Mouse (Mus musculus): ENCODE results near the gene Baiap2l1. TPM values are rescaled to one million over a fixed set of nuclear protein-coding genes. Genes with fewer than 3 reads are reported as not detected.

Gene Baiap2l1
- polyA plus RNA-seq, 1 experiment from 2014 or later: 1.2 TPM

DNA sequence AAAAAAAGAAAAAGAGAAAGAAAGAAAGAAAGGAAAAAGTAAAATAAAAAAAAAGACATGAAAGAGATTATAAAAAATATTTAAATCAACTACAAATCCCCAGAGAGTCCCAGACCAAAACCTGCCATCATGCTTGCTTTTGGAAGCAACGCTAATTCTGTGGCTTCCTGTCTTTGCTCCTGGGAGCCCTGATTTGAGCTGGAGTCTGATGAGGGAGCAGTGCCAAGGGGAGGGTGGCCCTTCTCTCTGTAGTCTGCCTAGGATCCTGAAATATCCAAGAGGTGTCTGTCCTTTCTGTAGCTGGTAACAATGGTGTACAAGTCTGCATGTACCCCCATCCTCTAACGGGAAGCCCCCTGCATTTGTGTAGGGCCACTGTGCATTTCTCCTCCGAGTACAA, 86.8 kb downstream of the Baiap2l1 start:
- Histone ChIP-seq H3K27me3 (ENCODE audit: control insufficient read depth, insufficient read depth, low read length) (no peaks in the 10 kb centered on the region), H3K36me3 (ENCODE audit: control insufficient read depth, insufficient read depth, low read length) (0 out of 2 replicates have a peak, but pooled peaks cover 4% of the 10 kb centered on the region), H3K9me3 (ENCODE audit: control insufficient read depth, low read length) (no peaks in the 10 kb centered on the region), H3K4me1 (ENCODE audit: control insufficient read depth, insufficient read depth, low read length) (no peaks in the 10 kb centered on the region), H3K4me3 (ENCODE audit: low read depth, low read length) (no peak overlapping the region), H3K4me2 (ENCODE audit: low read depth, low read length) (no peak overlapping the region), H3K9ac (replicated peaks; ENCODE audit: low read depth, low read length) (no peak overlapping the region), H3K27ac (ENCODE audit: low read depth, low read length) (no peak overlapping the region)
- WGBS: 77% methylated on average over 3 of the region's 3 CpGs
- ATAC-seq (ENCODE audit: low read depth): no peak

DNA sequence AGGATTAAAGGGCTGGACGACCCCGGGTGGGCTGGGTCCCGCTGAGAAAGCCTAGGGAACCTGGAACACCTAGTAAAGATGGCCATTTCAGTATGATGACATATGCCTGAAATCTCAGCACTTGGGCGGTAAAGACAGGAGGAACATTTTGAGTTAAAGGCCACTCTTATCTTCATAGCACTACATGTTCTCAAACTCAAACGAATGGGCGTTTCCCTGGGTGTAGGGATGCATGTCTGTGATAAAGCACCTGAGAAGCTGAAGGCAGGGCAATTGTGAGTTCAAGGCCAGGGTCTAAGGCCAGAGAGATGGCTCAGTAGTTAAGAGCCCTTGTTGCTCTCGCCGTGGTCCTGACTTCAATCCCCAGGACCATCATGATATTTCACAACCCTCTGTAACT, 87.5 kb downstream of the Baiap2l1 start:
- Histone ChIP-seq H3K4me3 (ENCODE audit: low read depth, low read length) (no peak overlapping the region), H3K9me3 (ENCODE audit: control insufficient read depth, low read length) (no peaks in the 10 kb centered on the region), H3K27me3 (ENCODE audit: control insufficient read depth, insufficient read depth, low read length) (no peaks in the 10 kb centered on the region), H3K36me3 (ENCODE audit: control insufficient read depth, insufficient read depth, low read length) (0 out of 2 replicates have a peak, but pooled peaks cover 4% of the 10 kb centered on the region), H3K27ac (ENCODE audit: low read depth, low read length) (no peak overlapping the region), H3K4me2 (ENCODE audit: low read depth, low read length) (no peak overlapping the region), H3K9ac (replicated peaks; ENCODE audit: low read depth, low read length) (no peak overlapping the region), H3K4me1 (ENCODE audit: control insufficient read depth, insufficient read depth, low read length) (no peaks in the 10 kb centered on the region)
- WGBS: 93% methylated on average over 8 of the region's 8 CpGs
- ATAC-seq (ENCODE audit: low read depth): no peak

- Histone ChIP-seq H3K4me1 (ENCODE audit: control insufficient read depth, insufficient read depth, low read length) (no peaks in the 10 kb centered on the region), H3K27ac (ENCODE audit: low read depth, low read length) (no peak overlapping the region), H3K9ac (replicated peaks; ENCODE audit: low read depth, low read length) (no peak overlapping the region), H3K4me3 (ENCODE audit: low read depth, low read length) (no peak overlapping the region), H3K4me2 (ENCODE audit: low read depth, low read length) (no peak overlapping the region), H3K27me3 (ENCODE audit: control insufficient read depth, insufficient read depth, low read length) (no peaks in the 10 kb centered on the region), H3K36me3 (ENCODE audit: control insufficient read depth, insufficient read depth, low read length) (0 out of 2 replicates have a peak, but pooled peaks cover 4% of the 10 kb centered on the region), H3K9me3 (ENCODE audit: control insufficient read depth, low read length) (no peaks in the 10 kb centered on the region)
- 97% methylated on average over 7 of the region's 7 CpGs for WGBS
- no peak for ATAC-seq (ENCODE audit: low read depth)
Observed at GRCm38 (mm10) chr5:144269926-144270325, 88.0 kb downstream of the Baiap2l1 start.

DNA sequence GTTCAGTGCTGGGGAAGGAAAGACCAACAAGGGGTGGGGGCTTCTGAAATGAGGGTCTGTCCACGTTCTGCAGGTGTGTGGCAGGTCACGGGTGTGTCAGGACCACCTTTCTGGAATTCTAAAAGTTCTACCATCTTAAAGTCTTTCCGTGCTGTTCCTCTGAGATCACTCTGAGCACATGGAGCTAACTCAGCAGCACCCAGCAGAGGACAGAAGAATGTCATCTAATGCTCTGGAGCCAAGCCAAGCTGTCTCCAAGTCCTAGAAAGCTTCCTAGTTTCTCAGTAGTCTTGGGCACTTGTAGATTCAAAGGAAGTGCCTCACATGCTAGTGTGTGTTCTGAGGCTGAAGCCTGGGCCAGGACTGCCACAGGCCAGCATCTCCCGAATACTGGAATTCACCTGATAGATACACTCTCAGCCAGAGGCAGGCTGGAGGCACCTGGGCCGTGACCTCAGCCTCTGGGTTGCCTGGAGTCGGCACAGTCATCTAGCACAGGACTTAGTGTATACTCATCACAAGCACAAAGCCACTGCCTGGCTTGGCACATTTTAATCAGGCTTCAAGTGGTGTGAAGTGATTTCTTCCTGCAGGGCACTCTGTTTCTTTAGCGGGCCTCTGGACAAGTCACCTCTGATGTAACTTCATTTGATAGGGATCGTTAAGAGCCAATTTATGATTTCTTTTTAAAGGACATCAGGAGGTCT, 90.2 kb downstream of the Baiap2l1 start:
- Histone ChIP-seq H3K36me3 (ENCODE audit: control insufficient read depth, insufficient read depth, low read length) (peaks cover 4% of the 10 kb centered on the region; the same call in 1 of the 2 replicates), H3K4me1 (ENCODE audit: control insufficient read depth, insufficient read depth, low read length) (no peaks in the 10 kb centered on the region), H3K27me3 (ENCODE audit: control insufficient read depth, insufficient read depth, low read length) (no peaks in the 10 kb centered on the region), H3K9ac (replicated peaks; ENCODE audit: low read depth, low read length) (no peak overlapping the region), H3K4me3 (ENCODE audit: low read depth, low read length) (no peak overlapping the region), H3K4me2 (ENCODE audit: low read depth, low read length) (no peak overlapping the region), H3K9me3 (ENCODE audit: control insufficient read depth, low read length) (no peaks in the 10 kb centered on the region), H3K27ac (ENCODE audit: low read depth, low read length) (no peak overlapping the region)
- WGBS: 76% methylated on average over 8 of the region's 8 CpGs
- ATAC-seq (ENCODE audit: low read depth): no peak

- no peaks in the 10 kb centered on the region for H3K9me3 ChIP-seq (ENCODE audit: control insufficient read depth, low read length)
- no peak overlapping the region for H3K9ac ChIP-seq (replicated peaks; ENCODE audit: low read depth, low read length)
- no peak overlapping the region for H3K27ac ChIP-seq (ENCODE audit: low read depth, low read length)
- H3K4me3 ChIP-seq (ENCODE audit: low read depth, low read length): no peak overlapping the region
- no peak overlapping the region for H3K4me2 ChIP-seq (ENCODE audit: low read depth, low read length)
- H3K36me3 ChIP-seq (ENCODE audit: control insufficient read depth, insufficient read depth, low read length): peaks cover 4% of the 10 kb centered on the region; the same call in 1 of the 2 replicates
- WGBS: 88% methylated on average over 13 of the region's 13 CpGs
- no peaks in the 10 kb centered on the region for H3K27me3 ChIP-seq (ENCODE audit: control insufficient read depth, insufficient read depth, low read length)
- peaks cover 9% of the 10 kb centered on the region for H3K4me1 ChIP-seq (ENCODE audit: control insufficient read depth, insufficient read depth, low read length)
- no peak for ATAC-seq (ENCODE audit: low read depth)
Observed at GRCm38 (mm10) chr5:144263496-144263895, 94.4 kb downstream of the Baiap2l1 start.

DNA sequence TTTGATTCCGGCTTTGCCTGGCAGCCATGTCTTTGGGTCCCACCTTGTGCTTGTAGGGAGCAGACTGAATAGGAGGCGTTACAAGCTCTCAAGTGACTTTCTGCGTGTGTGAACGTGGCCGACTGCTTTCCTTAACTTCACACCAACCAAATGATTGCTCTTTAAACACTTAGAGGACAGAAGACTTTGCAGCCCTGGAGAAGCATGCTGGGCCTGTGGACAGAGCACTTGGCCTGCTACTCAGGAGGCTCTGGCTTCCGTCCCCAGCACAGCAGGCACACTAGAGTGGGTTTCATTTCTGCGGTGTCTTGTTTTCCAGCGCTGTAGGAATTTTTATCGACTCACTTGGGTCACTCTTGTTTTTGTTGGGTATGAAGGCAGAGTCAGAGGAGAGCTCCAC, 94.8 kb downstream of the Baiap2l1 start:
- peaks cover 14% of the 10 kb centered on the region for H3K4me1 ChIP-seq (ENCODE audit: control insufficient read depth, insufficient read depth, low read length)
- H3K27me3 ChIP-seq (ENCODE audit: control insufficient read depth, insufficient read depth, low read length): no peaks in the 10 kb centered on the region
- H3K27ac ChIP-seq (ENCODE audit: low read depth, low read length): no peak overlapping the region
- no peak for ATAC-seq (ENCODE audit: low read depth)
- WGBS: 77% methylated on average over 9 of the region's 9 CpGs
- H3K36me3 ChIP-seq (ENCODE audit: control insufficient read depth, insufficient read depth, low read length): peaks cover 4% of the 10 kb centered on the region; the same call in 1 of the 2 replicates
- H3K9me3 ChIP-seq (ENCODE audit: control insufficient read depth, low read length): no peaks in the 10 kb centered on the region
- no peak overlapping the region for H3K9ac ChIP-seq (replicated peaks; ENCODE audit: low read depth, low read length)
- no peak overlapping the region for H3K4me2 ChIP-seq (ENCODE audit: low read depth, low read length)
- no peak overlapping the region for H3K4me3 ChIP-seq (ENCODE audit: low read depth, low read length)

DNA sequence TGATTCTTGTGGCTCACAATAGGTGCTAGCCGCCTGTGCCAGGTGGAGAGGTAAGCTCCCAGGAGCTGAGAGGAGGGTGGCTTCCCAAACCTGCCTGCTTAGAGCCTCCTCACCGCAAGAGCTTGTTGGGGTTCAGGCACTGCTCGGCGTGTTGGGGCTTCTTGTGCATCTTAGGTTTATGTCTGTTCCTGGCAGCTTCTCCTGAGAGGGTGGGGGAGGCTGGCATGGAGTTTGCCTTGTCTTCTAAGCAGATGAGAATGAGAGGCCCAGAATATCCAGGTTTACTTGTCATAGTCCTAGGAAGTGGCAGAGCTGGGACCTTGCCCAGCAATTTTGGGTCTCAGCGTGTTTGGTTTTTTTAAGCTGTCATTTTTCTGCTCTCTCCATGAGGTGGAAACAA, 96.1 kb downstream of the Baiap2l1 start:
- H3K9ac ChIP-seq (replicated peaks; ENCODE audit: low read depth, low read length): no peak overlapping the region
- H3K36me3 ChIP-seq (ENCODE audit: control insufficient read depth, insufficient read depth, low read length): peaks cover 2% of the 10 kb centered on the region; the same call in 1 of the 2 replicates
- no peak overlapping the region for H3K4me2 ChIP-seq (ENCODE audit: low read depth, low read length)
- ATAC-seq (ENCODE audit: low read depth): no peak
- no peaks in the 10 kb centered on the region for H3K27me3 ChIP-seq (ENCODE audit: control insufficient read depth, insufficient read depth, low read length)
- WGBS: 93% methylated on average over 5 of the region's 5 CpGs
- H3K9me3 ChIP-seq (ENCODE audit: control insufficient read depth, low read length): no peaks in the 10 kb centered on the region
- no peak overlapping the region for H3K4me3 ChIP-seq (ENCODE audit: low read depth, low read length)
- no peak overlapping the region for H3K27ac ChIP-seq (ENCODE audit: low read depth, low read length)
- peaks cover 26% of the 10 kb centered on the region for H3K4me1 ChIP-seq (ENCODE audit: control insufficient read depth, insufficient read depth, low read length)

DNA sequence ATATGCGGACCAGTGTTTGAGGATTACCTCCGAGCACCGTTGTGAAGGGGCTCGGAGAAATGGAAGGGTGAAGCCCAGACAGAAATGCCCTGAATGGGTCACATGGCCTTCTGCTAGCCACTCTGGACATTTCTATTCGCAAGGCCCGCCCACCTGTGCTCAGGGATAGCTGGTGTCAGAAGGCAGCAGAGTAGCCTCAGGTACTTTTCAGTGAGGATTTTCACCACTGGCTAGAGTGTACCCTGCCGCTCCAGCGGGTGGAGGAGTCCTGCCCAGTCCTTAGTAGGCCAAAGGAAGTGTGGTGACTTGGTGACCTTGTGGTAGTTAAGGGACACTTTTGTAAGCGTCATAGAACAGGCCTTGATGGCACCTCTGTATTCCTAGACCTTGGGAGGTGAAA, 96.6 kb downstream of the Baiap2l1 start:
- H3K27ac ChIP-seq (ENCODE audit: low read depth, low read length): no peak overlapping the region
- no peak overlapping the region for H3K9ac ChIP-seq (replicated peaks; ENCODE audit: low read depth, low read length)
- no peak overlapping the region for H3K4me3 ChIP-seq (ENCODE audit: low read depth, low read length)
- H3K27me3 ChIP-seq (ENCODE audit: control insufficient read depth, insufficient read depth, low read length): no peaks in the 10 kb centered on the region
- peaks cover 28% of the 10 kb centered on the region for H3K4me1 ChIP-seq (ENCODE audit: control insufficient read depth, insufficient read depth, low read length)
- H3K36me3 ChIP-seq (ENCODE audit: control insufficient read depth, insufficient read depth, low read length): no peaks in the 10 kb centered on the region; the same call in 1 of the 2 replicates
- H3K9me3 ChIP-seq (ENCODE audit: control insufficient read depth, low read length): no peaks in the 10 kb centered on the region
- no peak for ATAC-seq (ENCODE audit: low read depth)
- no peak overlapping the region for H3K4me2 ChIP-seq (ENCODE audit: low read depth, low read length)
- WGBS: 88% methylated on average over 9 of the region's 9 CpGs

DNA sequence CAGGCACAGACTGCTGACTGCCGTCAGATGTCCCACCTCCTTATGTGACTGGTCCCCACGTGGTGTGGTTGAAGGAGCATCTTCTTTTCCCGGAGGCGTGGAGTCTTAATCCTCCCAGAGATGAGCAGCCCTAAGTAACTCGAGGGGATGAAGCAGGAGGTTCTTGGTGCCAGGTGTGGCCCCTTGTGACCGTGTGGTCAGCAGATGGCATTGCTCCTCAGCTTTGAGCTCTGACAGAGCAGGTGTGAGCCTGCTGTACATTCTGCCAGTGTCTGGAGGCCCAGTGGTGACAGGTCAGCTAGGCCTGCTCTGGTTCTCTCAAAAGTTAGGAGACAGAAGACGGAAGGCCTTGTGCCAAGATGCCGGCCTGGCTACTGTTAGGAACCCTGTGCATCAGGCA, 97.4 kb downstream of the Baiap2l1 start:
- H3K4me3 ChIP-seq (ENCODE audit: low read depth, low read length): no peak overlapping the region
- 87% methylated on average over 8 of the region's 8 CpGs for WGBS
- no peaks in the 10 kb centered on the region; the same call in 1 of the 2 replicates for H3K36me3 ChIP-seq (ENCODE audit: control insufficient read depth, insufficient read depth, low read length)
- no peak overlapping the region for H3K9ac ChIP-seq (replicated peaks; ENCODE audit: low read depth, low read length)
- ATAC-seq (ENCODE audit: low read depth): no peak
- H3K27me3 ChIP-seq (ENCODE audit: control insufficient read depth, insufficient read depth, low read length): no peaks in the 10 kb centered on the region; the same call in 1 of the 2 replicates
- H3K4me2 ChIP-seq (ENCODE audit: low read depth, low read length): no peak overlapping the region
- peaks cover 28% of the 10 kb centered on the region for H3K4me1 ChIP-seq (ENCODE audit: control insufficient read depth, insufficient read depth, low read length)
- no peaks in the 10 kb centered on the region for H3K9me3 ChIP-seq (ENCODE audit: control insufficient read depth, low read length)
- H3K27ac ChIP-seq (ENCODE audit: low read depth, low read length): no peak overlapping the region

Measured in neural tube, embryonic 14.5 days (tissue).